Mouse (Mus musculus) cerebellum, postnatal 4 days (tissue): ENCODE data around the gene Fbxo36.

Experiments
- DNase-seq, 2 experiments: peaks; one replicate each; pipeline ENCODE4 v3.0.0; 2022; ENCODE audit warnings: low spot score in 2 of 2, mixed read lengths in 1 of 2

The Fbxo36 gene

GRCm38 (mm10) chr1:84945950-84946349 is 106.3 kb downstream of the Fbxo36 start:
- no peak for DNase-seq

GRCm38 (mm10) chr1:84947390-84947789 is 107.7 kb downstream of the Fbxo36 start:
- no peak for DNase-seq
